Mouse (Mus musculus): Measurements from ENCODE around the gene Nsd1. TPM values are rescaled to one million over a fixed set of nuclear protein-coding genes. Genes with fewer than 3 reads are reported as not detected.

The Nsd1 gene
- polyA plus RNA-seq, 1 experiment from 2014 or later: 13.0 TPM

DNA sequence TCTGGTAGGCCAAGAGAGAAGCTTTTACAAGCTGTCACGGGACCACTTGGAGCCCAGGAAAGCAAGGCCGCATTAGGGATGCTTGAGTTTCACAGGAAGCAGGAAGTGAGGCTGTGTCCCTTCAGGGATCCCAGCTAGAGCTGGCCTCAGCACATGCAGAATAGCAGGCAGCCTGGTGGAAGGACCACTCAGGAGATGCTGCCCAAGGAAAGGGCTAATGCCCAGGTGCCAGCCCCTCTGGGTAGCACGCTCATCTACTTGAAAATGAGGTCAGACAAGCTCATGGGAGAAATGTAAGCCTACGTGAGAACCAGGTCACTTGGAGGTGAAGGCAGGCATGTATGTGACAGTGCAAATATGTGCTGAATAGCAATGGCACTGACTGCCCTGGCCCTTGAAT is 117.6 kb downstream of the Nsd1 start:
- Histone ChIP-seq H3K27me3 (ENCODE audit: control insufficient read depth, insufficient read depth, low read depth, low read length) (no peaks in the 10 kb centered on the region), H3K27ac (ENCODE audit: low read length) (no peak overlapping the region), H3K9me3 (replicated peaks; ENCODE audit: control insufficient read depth, low read length) (no peaks in the 10 kb centered on the region), H3K4me1 (ENCODE audit: control insufficient read depth, low read depth, low read length) (peaks cover 54% of the 10 kb centered on the region), H3K4me3 (ENCODE audit: low read depth, low read length) (peak overlapping the region; percentile 72), H3K4me2 (ENCODE audit: low read depth, low read length) (peak overlapping the region; percentile 88), H3K36me3 (ENCODE audit: control insufficient read depth, insufficient read depth) (peaks cover 36% of the 10 kb centered on the region), H3K9ac (ENCODE audit: low read depth, low read length) (no peak overlapping the region)
- 57% methylated on average over 4 of the region's 4 CpGs for WGBS (ENCODE audit: insufficient replicate concordance)
- ATAC-seq (ENCODE audit: low read depth): no peak

DNA sequence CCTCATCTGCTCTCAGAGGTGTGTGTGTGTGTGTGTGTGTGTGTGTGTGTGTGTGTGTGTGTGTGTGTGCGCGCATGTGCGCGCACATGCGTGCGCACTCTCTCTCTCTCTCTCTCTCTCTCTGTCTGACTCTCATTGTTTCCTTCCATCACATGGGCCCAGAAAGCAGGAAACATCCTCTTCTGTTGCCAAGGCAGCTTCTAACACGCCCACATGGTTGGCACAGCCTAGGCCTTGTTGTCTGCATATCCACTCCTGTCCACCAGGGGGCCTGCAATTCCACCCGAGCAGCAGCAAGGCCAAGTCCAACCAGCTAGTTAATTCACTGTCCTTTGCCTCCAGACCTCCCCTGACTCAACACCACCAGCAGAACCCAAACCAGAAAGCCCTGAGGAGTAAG is 118.1 kb downstream of the Nsd1 start:
- ATAC-seq (ENCODE audit: low read depth): 0 out of 2 replicates have a peak, but pooled peaks have one; percentile 5
- 39% methylated on average over 8 of the region's 8 CpGs for WGBS (ENCODE audit: insufficient replicate concordance)
- peak overlapping the region; percentile 72 for H3K4me3 ChIP-seq (ENCODE audit: low read depth, low read length)
- H3K9ac ChIP-seq (ENCODE audit: low read depth, low read length): peak overlapping the region; percentile 90
- no peaks in the 10 kb centered on the region for H3K9me3 ChIP-seq (replicated peaks; ENCODE audit: control insufficient read depth, low read length)
- H3K4me2 ChIP-seq (ENCODE audit: low read depth, low read length): peak overlapping the region; percentile 88
- H3K36me3 ChIP-seq (ENCODE audit: control insufficient read depth, insufficient read depth): peaks cover 36% of the 10 kb centered on the region
- 0 out of 2 replicates have a peak overlapping the region, but pooled peaks have one; percentile 49 for H3K27ac ChIP-seq (ENCODE audit: low read length)
- H3K4me1 ChIP-seq (ENCODE audit: control insufficient read depth, low read depth, low read length): peaks cover 54% of the 10 kb centered on the region
- H3K27me3 ChIP-seq (ENCODE audit: control insufficient read depth, insufficient read depth, low read depth, low read length): no peaks in the 10 kb centered on the region

DNA sequence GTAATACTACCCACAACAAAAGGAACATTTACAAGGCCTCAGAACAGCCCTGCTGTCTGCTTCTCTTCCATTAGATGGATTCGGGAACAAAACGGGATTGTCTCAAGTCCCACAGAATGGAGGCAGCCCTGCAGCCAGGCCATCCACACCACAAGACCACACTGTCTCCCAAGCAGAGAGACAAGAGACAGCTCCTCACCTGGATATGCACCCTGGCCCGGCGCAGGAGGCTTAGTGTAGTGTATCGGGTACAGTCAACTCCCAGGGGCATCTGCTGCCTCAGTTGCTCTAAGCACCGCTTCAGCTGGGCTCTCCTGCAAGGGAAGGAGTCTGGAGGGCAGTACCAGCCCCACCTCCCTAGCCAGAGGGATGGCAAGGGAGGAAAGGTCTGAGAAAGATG is 118.6 kb downstream of the Nsd1 start:
- peak overlapping the region; percentile 90 for H3K9ac ChIP-seq (ENCODE audit: low read depth, low read length)
- peak overlapping the region; percentile 88 for H3K4me2 ChIP-seq (ENCODE audit: low read depth, low read length)
- H3K27me3 ChIP-seq (ENCODE audit: control insufficient read depth, insufficient read depth, low read depth, low read length): no peaks in the 10 kb centered on the region
- peaks cover 36% of the 10 kb centered on the region for H3K36me3 ChIP-seq (ENCODE audit: control insufficient read depth, insufficient read depth)
- H3K27ac ChIP-seq (ENCODE audit: low read length): 0 out of 2 replicates have a peak overlapping the region, but pooled peaks have one; percentile 49
- peak overlapping the region; percentile 72 for H3K4me3 ChIP-seq (ENCODE audit: low read depth, low read length)
- H3K9me3 ChIP-seq (replicated peaks; ENCODE audit: control insufficient read depth, low read length): no peaks in the 10 kb centered on the region
- no peak for ATAC-seq (ENCODE audit: low read depth)
- WGBS (ENCODE audit: insufficient replicate concordance): 71% methylated on average over 6 of the region's 6 CpGs
- H3K4me1 ChIP-seq (ENCODE audit: control insufficient read depth, low read depth, low read length): peaks cover 50% of the 10 kb centered on the region

DNA sequence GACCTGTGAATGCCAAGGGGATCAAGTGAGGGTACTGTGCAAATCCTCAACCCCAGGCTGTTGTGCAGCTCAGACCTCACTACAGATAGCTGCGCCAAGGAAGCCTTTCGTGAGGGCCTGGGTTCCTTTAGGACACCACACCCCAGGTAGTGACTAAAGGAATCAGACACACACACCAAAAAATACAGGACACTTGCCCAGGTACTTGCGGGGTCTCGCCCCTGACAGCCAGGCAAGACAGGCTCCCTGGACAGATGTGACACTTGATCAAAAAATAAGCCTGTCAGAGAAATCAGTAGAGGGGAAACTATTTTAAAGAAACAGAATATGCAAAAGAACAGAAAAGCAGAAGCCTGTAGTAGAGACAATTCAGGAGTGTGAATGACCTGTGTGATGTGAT is 119.1 kb downstream of the Nsd1 start:
- no peak for ATAC-seq (ENCODE audit: low read depth)
- 76% methylated on average over 4 of the region's 4 CpGs for WGBS (ENCODE audit: insufficient replicate concordance)
- no peaks in the 10 kb centered on the region for H3K27me3 ChIP-seq (ENCODE audit: control insufficient read depth, insufficient read depth, low read depth, low read length)
- peaks cover 32% of the 10 kb centered on the region for H3K36me3 ChIP-seq (ENCODE audit: control insufficient read depth, insufficient read depth)
- H3K9me3 ChIP-seq (replicated peaks; ENCODE audit: control insufficient read depth, low read length): no peaks in the 10 kb centered on the region
- H3K4me3 ChIP-seq (ENCODE audit: low read depth, low read length): peak overlapping the region; percentile 72
- H3K27ac ChIP-seq (ENCODE audit: low read length): no peak overlapping the region
- peak overlapping the region; percentile 90 for H3K9ac ChIP-seq (ENCODE audit: low read depth, low read length)
- peaks cover 45% of the 10 kb centered on the region for H3K4me1 ChIP-seq (ENCODE audit: control insufficient read depth, low read depth, low read length)
- H3K4me2 ChIP-seq (ENCODE audit: low read depth, low read length): peak overlapping the region; percentile 88

DNA sequence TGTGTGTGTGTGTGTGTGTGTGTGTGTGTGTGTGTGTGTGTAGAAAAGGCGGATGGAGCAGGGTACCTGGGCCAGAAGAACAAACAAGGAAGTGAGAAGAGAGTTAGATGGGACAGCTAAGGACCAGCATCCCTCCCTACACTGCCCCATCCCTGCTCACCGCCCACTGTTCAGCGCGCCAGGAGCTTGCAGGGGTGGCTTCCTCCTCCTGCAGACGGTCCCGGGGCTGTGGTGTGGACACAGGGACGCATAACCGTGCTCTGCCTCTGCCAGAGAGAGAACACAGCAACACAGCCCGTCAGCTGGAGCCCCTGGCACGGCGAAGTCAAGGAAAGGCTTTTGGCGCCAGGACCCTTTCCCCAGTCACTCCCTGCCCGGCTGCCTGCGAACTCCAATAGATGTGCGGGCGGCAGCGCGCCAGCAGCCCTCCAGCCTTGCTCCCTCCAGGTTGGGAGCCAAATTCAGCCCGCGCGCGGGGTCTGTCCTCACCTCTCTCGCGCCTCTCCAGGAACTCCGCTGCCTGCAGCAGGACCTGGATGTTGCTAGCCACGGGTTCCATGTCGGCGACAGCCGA is 119.6 kb downstream of the Nsd1 start:
- Histone ChIP-seq H3K4me3 (ENCODE audit: low read depth, low read length) (peak overlapping the region; percentile 72), H3K4me2 (ENCODE audit: low read depth, low read length) (peak overlapping the region; percentile 88), H3K4me1 (ENCODE audit: control insufficient read depth, low read depth, low read length) (peaks cover 40% of the 10 kb centered on the region), H3K9me3 (replicated peaks; ENCODE audit: control insufficient read depth, low read length) (no peaks in the 10 kb centered on the region), H3K27me3 (ENCODE audit: control insufficient read depth, insufficient read depth, low read depth, low read length) (no peaks in the 10 kb centered on the region), H3K9ac (ENCODE audit: low read depth, low read length) (peak overlapping the region; percentile 90), H3K36me3 (ENCODE audit: control insufficient read depth, insufficient read depth) (peaks cover 26% of the 10 kb centered on the region), H3K27ac (ENCODE audit: low read length) (peak overlapping the region; percentile 96)
- WGBS (ENCODE audit: insufficient replicate concordance): under 1% methylated on average over 28 of the region's 29 CpGs
- ATAC-seq (ENCODE audit: low read depth): peak; percentile 37

DNA sequence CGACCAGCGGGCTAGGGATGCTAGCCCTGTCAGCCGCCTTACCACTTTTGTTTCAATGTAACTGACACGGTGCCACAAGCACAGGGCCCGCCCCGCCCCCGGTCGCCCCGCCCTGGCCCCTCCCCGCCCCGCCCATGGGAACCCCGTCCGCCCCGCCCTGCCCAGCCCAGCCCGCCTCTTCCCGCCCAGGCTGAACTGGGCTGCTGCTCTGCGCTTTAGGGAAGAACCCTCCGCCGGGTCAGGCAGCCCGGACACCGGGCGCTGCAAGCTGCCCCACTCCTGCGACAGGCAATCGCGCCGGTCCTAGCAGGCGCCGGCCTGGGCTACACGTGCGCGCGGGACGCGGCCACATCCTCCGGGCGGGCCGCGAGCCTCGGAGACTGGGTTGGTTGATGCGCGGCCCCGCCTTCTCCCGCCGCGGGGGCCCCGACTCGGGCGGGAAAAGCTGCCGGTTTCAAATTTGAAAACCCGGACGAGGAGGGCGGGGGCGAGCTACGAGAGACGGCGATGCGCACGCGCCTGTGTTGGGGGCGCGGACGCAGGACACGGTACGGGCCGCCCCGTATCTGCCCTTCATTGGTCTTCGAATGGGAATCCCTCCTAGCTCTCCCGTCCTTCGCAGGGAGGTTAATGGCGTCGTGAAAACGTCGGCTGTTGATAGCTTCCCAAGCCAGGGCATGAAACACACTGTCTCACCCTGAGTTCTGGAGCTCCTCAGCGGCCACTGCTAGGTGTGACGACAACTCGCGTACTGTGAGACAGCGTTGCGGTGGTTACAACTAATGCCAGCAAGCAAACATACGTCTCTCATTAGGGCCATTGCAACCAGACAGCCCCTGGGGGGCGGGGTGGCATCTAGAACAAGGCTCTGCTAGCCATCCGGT is 120.3 kb downstream of the Nsd1 start, which contains the start of gene Mxd3:
Mxd3 (minus strand) TSS at position 141 of the 884 bp plus-strand sequence.
- WGBS (ENCODE audit: insufficient replicate concordance): under 1% methylated on average over 76 of the region's 82 CpGs
- Histone ChIP-seq H3K9ac (ENCODE audit: low read depth, low read length) (peak within 1 kb of the TSS; percentile 90), H3K36me3 (ENCODE audit: control insufficient read depth, insufficient read depth) (peaks cover 21% of the 10 kb centered on the region), H3K4me1 (ENCODE audit: control insufficient read depth, low read depth, low read length) (peaks cover 39% of the 10 kb centered on the region), H3K4me3 (ENCODE audit: low read depth, low read length) (peak within 1 kb of the TSS; percentile 72), H3K27me3 (ENCODE audit: control insufficient read depth, insufficient read depth, low read depth, low read length) (no peaks in the 10 kb centered on the region), H3K9me3 (replicated peaks; ENCODE audit: control insufficient read depth, low read length) (no peaks in the 10 kb centered on the region), H3K27ac (ENCODE audit: low read length) (peak within 1 kb of the TSS; percentile 96), H3K4me2 (ENCODE audit: low read depth, low read length) (peak within 1 kb of the TSS; percentile 88)
- peak; percentile 86 for ATAC-seq (ENCODE audit: low read depth)

DNA sequence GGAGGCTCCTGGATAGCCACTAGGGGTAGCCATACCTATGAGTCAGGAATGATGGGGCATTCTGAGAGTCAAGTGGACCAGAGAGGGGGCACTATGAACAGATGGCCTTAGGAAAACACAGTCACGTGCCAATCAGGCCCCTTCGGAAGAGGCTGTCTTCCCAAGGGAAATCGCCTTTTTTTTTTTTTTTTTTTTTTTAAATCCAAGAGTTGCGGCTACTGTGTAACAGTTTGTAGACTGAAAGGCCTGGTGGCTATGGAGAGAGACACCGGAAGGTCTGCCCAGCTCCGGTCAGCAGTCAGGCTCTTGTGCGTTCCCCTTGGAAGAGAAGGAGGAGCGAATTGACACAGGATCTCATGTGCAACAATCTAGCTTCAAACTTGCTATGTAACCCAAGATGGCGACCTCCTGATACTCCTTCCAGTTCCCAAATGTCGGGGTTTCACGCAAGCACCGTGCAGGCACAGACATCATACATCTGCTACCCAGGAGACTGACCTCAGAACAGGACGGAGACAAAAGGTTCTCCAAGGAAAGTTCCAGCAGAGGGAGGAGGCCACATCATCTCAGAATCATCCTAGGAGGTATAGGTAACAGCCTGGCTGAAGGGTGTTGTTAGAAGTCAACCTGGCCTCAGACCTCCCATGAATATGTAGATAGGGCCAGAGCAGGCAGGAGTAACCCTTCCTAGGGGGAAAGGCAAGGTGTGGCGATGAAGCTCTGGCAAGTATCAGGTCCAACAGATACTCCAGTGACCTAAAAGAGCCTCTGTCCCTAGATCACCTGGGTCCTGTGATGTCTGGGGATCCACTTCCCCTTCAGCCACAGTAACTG is 121.2 kb downstream of the Nsd1 start:
- no peaks in the 10 kb centered on the region for H3K27me3 ChIP-seq (ENCODE audit: control insufficient read depth, insufficient read depth, low read depth, low read length)
- peak overlapping the region; percentile 88 for H3K4me2 ChIP-seq (ENCODE audit: low read depth, low read length)
- peak overlapping the region; percentile 72 for H3K4me3 ChIP-seq (ENCODE audit: low read depth, low read length)
- ATAC-seq (ENCODE audit: low read depth): peak; percentile 24
- H3K9ac ChIP-seq (ENCODE audit: low read depth, low read length): peak overlapping the region; percentile 90
- WGBS (ENCODE audit: insufficient replicate concordance): 58% methylated on average over 14 of the region's 14 CpGs
- peaks cover 13% of the 10 kb centered on the region for H3K36me3 ChIP-seq (ENCODE audit: control insufficient read depth, insufficient read depth)
- H3K4me1 ChIP-seq (ENCODE audit: control insufficient read depth, low read depth, low read length): peaks cover 39% of the 10 kb centered on the region
- no peaks in the 10 kb centered on the region for H3K9me3 ChIP-seq (replicated peaks; ENCODE audit: control insufficient read depth, low read length)
- peak overlapping the region; percentile 96 for H3K27ac ChIP-seq (ENCODE audit: low read length)

DNA sequence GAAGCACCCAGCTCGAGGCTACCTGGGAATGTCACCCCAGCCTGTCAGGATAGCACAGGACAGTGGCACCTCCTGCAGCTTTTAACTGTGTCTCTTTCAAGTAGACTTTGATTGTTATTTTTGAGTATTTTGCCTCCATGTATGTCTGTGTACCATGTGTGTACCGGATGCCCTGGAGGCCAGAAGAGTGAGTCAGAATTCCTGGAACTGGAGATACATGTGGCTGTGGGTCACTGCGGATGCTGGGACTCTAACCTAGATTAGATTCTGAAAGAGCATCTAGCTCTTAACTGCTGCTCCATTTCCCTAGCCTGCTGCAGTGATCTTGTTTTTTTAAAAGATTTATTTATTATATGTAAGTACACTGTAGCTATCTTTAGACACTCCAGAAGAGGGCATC is 122.7 kb downstream of the Nsd1 start:
- ATAC-seq (ENCODE audit: low read depth): no peak

More for the DNA sequence above, 122.7 kb downstream of the Nsd1 start:
- H3K9ac ChIP-seq (ENCODE audit: low read depth, low read length): no peak overlapping the region
- no peaks in the 10 kb centered on the region for H3K27me3 ChIP-seq (ENCODE audit: control insufficient read depth, insufficient read depth, low read depth, low read length)
- peaks cover 26% of the 10 kb centered on the region for H3K4me1 ChIP-seq (ENCODE audit: control insufficient read depth, low read depth, low read length)
- no peak overlapping the region for H3K27ac ChIP-seq (ENCODE audit: low read length)
- peaks cover under 1% of the 10 kb centered on the region; the same call in 1 of the 2 replicates for H3K36me3 ChIP-seq (ENCODE audit: control insufficient read depth, insufficient read depth)
- WGBS (ENCODE audit: insufficient replicate concordance): 77% methylated on average over 3 of the region's 3 CpGs
- H3K9me3 ChIP-seq (replicated peaks; ENCODE audit: control insufficient read depth, low read length): no peaks in the 10 kb centered on the region
- no peak overlapping the region for H3K4me2 ChIP-seq (ENCODE audit: low read depth, low read length)
- no peak overlapping the region for H3K4me3 ChIP-seq (ENCODE audit: low read depth, low read length)
